Mouse (Mus musculus): ENCODE results near the gene Baz1b.

DNA sequence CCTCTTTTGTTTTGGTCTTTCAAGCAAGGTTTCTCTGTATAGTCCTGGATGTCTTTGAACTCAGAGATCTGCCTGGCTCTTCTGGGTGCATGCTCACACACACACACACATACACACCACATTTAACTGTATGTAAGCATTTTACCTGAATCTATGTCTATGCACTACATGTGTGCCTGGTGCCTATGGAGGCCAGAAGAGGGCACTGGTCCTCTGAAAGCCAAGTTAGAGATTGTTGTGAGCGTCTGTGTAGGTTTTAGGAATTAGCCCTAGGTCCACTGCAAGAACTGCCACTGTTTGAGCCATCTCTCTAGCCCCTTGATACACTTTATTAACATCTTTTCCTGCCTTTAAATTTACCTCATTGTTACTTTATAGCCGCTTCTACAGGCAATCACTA lies 51.8 kb downstream of the Baz1b start:
- TF ChIP-seq CTCF (IDR thresholded peaks at IDR 0.05; ENCODE audit: borderline replicate concordance, insufficient read depth, low read length) (no peak), POLR2A (IDR thresholded peaks at IDR 0.05; ENCODE audit: low read depth, low read length) (no peak)

All from embryonic fibroblast, embryonic 13.5 days (primary cell).